Mouse (Mus musculus) frontal cortex, adult 2 months (tissue): ENCODE measurements around the gene Dis3l. TPM values are rescaled to one million over a fixed set of nuclear protein-coding genes. Genes with fewer than 3 reads are reported as not detected.

Experiments used
- DNase-seq, 2 experiments: peaks; one replicate each; pipeline ENCODE4 v3.0.0; 2022; ENCODE audit warnings: low spot score in 1 of 2; ENCODE audit errors: extremely low spot score in 1 of 2
- polyA plus RNA-seq: library from polyadenylated mRNA; depleted of rRNA; stranded (reverse); fragments of >200 nt; gene quantifications from 2 replicates; pipeline ENCODE4 v1.2.3, GENCODE M21; 2012; rRNA removed

Dis3l gene
- polyA plus RNA-seq, 1 experiment: 24.1 TPM

- no peak for DNase-seq
Observed at GRCm38 (mm10) chr9:64267231-64267630, 73.9 kb downstream of the Dis3l start.

- peak; percentile 20 to 46 for DNase-seq
Observed at GRCm38 (mm10) chr9:64264813-64265212, 76.3 kb downstream of the Dis3l start.

GRCm38 (mm10) chr9:64261023-64261422 lies 80.1 kb downstream of the Dis3l start:
- DNase-seq: peak in 1 of 2 experiments; percentile 33

- no peak for DNase-seq
Observed at GRCm38 (mm10) chr9:64259906-64260305, 81.2 kb downstream of the Dis3l start.

Other genes starting within 250 kb of the Dis3l start
- gene Lctl, start 224.1 kb downstream of the Dis3l start, polyA plus RNA-seq: 0.08 and 0.22 TPM in 2 replicates
- gene Zwilch, start 168.2 kb downstream of the Dis3l start, polyA plus RNA-seq: 6.2 and 7.1 TPM in 2 replicates
- 536 and 611 TPM in 2 replicates for gene Rpl4, start 167.9 kb downstream of the Dis3l start, polyA plus RNA-seq
- gene Snapc5, start 162.0 kb downstream of the Dis3l start, polyA plus RNA-seq: 34.8 and 35.4 TPM in 2 replicates
- 0.22 and 0.29 TPM in 2 replicates for gene Uchl4, start 106.1 kb downstream of the Dis3l start, polyA plus RNA-seq
- gene Map2k1, start 87.7 kb downstream of the Dis3l start, polyA plus RNA-seq: 261 and 265 TPM in 2 replicates
- 40.5 and 42.0 TPM in 2 replicates for gene Tipin, start 59.7 kb downstream of the Dis3l start, polyA plus RNA-seq
- 7.3 and 8.0 TPM in 2 replicates for gene Megf11, start 44.3 kb upstream of the Dis3l start, polyA plus RNA-seq